Mouse (Mus musculus) lung, postnatal 0 days (tissue): Measurements from ENCODE around the gene Lcn12. TPM values are rescaled to one million over a fixed set of nuclear protein-coding genes. Genes with fewer than 3 reads are reported as not detected.

Experiments used
- ATAC-seq: fragments of 200-750 bp; cut with Nextera tagmentation; 2 replicates; pipeline ENCODE4 v1.8.0; 2017; ENCODE audit warnings: moderate library complexity
- DNase-seq: peaks from one replicate; pipeline ENCODE4 v3.0.0-alpha.2; 2016; ENCODE audit warnings: low spot score
- H3K27ac ChIP-seq: fragments of 300-500 bp; sonication (generic); 2 replicates; pipeline ENCODE4 v1.5.1; 2014; ENCODE audit warnings: antibody characterized with exemption, mild to moderate bottlenecking, low read length, mixed read lengths
- H3K27me3 ChIP-seq: fragments of 300-500 bp; sonication (generic); replicated peaks from 2 replicates; pipeline ENCODE4 v1.6.1; 2014; ENCODE audit warnings: low read length, mixed read lengths; ENCODE audit not compliant: insufficient read depth
- H3K36me3 ChIP-seq: fragments of 300-500 bp; sonication (generic); 2 replicates; pipeline ENCODE4 v1.6.1; 2014; ENCODE audit warnings: low read length, mixed read lengths; ENCODE audit not compliant: insufficient read depth
- H3K4me1 ChIP-seq: fragments of 300-500 bp; sonication (generic); 2 replicates; pipeline ENCODE4 v1.6.1; 2014; ENCODE audit warnings: antibody characterized with exemption, low read depth, low read length, mixed read lengths; ENCODE audit not compliant: insufficient read depth
- H3K4me2 ChIP-seq: fragments of 300-500 bp; sonication (generic); replicated peaks from 2 replicates; pipeline ENCODE4 v1.6.1; 2014; ENCODE audit warnings: low read depth, mild to moderate bottlenecking, low read length, moderate library complexity, mixed read lengths
- H3K4me3 ChIP-seq: fragments of 300-500 bp; sonication (generic); 2 replicates; pipeline ENCODE4 v1.5.1; 2014; ENCODE audit warnings: low read depth, low read length
- H3K9ac ChIP-seq: fragments of 300-500 bp; sonication (generic); replicated peaks from 2 replicates; pipeline ENCODE4 v1.6.1; 2014; ENCODE audit warnings: low read depth, mild to moderate bottlenecking
- H3K9me3 ChIP-seq: fragments of 300-500 bp; sonication (generic); 2 replicates; pipeline ENCODE4 v1.6.1; 2016; ENCODE audit warnings: low read length, mixed read lengths
- CTCF ChIP-seq: IDR thresholded peaks from 2 replicates; pipeline ENCODE4 v1.5.1; 2016; ENCODE audit warnings: antibody characterized with exemption, mild to moderate bottlenecking
- EP300 ChIP-seq: IDR thresholded peaks from 2 replicates; pipeline ENCODE4 v1.6.1; 2016; ENCODE audit warnings: antibody characterized with exemption, mild to moderate bottlenecking, control low read depth
- whole genome bisulfite sequencing: fragments of 180-500 bp; shearing (Covaris S2); extraction: QIAGEN DNeasy Blood & Tissue Kit; methylation state at CpG from one replicate; pipeline ENCODE4 v1.1.7; 2014; 5-methylcytosine and 5-hydroxymethylcytosine counted together
- polyA plus RNA-seq: library from polyadenylated mRNA; unstranded; fragments of >200 nt; fragmentation: Nextera tagmentation; extraction: Ambion mirVana; gene quantifications from 2 replicates; pipeline ENCODE4 v1.2.1, GENCODE M21; 2015

Gene Lcn12
- polyA plus RNA-seq, 1 experiment from 2014 or later, result not detected

DNA sequence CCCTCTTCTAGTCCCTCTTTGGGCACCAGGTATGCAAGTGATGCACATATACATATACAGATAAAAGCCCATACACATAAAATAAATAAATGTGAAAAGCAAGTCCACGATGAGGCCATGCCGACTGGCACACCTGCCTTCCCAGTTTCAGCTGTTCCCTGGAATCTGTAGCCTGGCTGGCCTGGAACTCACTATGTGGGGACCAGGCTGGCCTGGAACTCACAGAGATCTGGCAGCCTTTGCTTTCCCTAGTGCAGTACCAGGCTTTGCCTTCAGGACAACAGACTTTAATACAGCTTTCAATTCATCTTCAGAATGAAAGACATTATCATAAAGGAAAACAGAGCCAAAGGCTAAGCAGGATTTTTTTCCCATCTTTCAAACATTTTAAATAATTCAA, 40.0 kb upstream of the Lcn12 start:
- DNase-seq (no peak), ATAC-seq (no peak)
- H3K36me3 ChIP-seq, result peaks cover 24% of the 10 kb centered on the region
- 90% methylated on average over 2 of the region's 2 CpGs for WGBS
- no peak overlapping the region for H3K27ac ChIP-seq
- no peak overlapping the region for H3K9ac ChIP-seq
- no peaks in the 10 kb centered on the region for H3K27me3 ChIP-seq
- H3K4me3 ChIP-seq, result no peak overlapping the region
- H3K9me3 ChIP-seq, result no peaks in the 10 kb centered on the region
- H3K4me1 ChIP-seq, result no peaks in the 10 kb centered on the region
- TF ChIP-seq CTCF (no peak), EP300 (no peak)
- no peak overlapping the region for H3K4me2 ChIP-seq

DNA sequence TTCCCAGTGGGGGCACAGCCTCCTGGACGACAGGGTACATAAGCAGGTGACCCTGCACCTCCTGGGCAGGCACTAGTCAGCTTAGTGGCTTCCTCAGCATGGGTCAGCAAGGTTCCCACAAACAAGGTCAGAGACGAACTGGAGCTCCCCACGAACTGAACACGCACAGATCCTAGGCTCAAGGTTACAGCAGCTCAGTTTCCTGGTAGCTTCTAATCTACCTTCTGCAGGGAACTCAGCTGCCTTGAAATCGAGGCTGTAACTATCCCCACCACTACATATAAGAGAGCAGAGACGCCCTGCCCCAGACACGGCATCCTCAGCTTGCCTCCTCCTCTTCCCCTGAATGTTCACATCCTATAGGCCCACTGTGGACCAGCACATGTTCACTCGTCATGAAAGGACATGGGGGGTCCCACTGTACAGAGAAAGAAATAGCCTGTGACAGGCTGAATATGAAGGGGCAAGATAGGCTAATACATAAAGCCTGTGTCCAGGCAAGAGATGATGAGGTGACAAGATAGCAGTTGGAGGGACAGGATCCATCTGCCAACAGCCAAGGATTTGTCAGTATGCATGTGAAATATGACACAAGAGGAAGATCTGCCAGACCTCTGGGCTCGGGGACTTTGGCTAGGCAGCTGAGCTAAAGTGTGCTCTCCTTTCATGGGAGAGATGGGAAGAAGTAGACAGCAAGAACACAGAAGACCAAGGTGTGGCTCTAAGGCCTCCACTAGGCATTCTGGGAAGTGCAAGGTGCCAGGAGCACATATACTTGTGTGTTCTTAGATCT, 33.0 kb upstream of the Lcn12 start:
- Histone ChIP-seq H3K27me3 (no peaks in the 10 kb centered on the region), H3K4me2 (no peak overlapping the region), H3K27ac (no peak overlapping the region), H3K9ac (no peak overlapping the region), H3K36me3 (peaks cover 44% of the 10 kb centered on the region), H3K4me3 (no peak overlapping the region), H3K4me1 (no peaks in the 10 kb centered on the region), H3K9me3 (no peaks in the 10 kb centered on the region)
- TF ChIP-seq EP300 (no peak), CTCF (no peak)
- WGBS, result 82% methylated on average over 9 of the region's 9 CpGs
- DNase-seq (no peak), ATAC-seq (no peak)

DNA sequence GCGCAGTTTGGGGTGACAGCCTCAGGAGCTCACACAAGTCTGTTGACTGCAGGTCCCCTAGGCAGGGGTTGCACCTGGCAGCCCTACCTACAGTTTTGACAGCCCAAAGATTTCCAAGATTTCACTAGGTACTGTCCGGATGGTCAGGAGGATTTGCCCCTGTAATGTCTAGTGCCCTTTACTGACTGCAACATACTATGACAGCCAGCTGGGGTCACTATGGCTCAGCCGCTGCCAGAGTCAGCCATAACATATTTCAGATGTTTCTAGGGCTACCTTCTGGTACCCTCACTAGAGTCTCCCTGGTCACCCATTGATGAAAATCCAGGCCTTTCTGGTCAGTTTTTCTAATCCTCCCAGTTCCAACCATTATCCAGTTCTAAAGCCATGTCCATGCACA, 16.2 kb upstream of the Lcn12 start:
- H3K27ac ChIP-seq, result no peak overlapping the region
- TF ChIP-seq CTCF, result peak; percentile 58
- TF ChIP-seq EP300, result no peak
- no peaks in the 10 kb centered on the region for H3K36me3 ChIP-seq
- H3K4me1 ChIP-seq, result no peaks in the 10 kb centered on the region
- H3K27me3 ChIP-seq, result no peaks in the 10 kb centered on the region
- ATAC-seq (no peak), DNase-seq (no peak)
- no peak overlapping the region for H3K4me3 ChIP-seq
- H3K9me3 ChIP-seq, result no peaks in the 10 kb centered on the region
- H3K4me2 ChIP-seq, result no peak overlapping the region
- no peak overlapping the region for H3K9ac ChIP-seq
- 63% methylated on average over 3 of the region's 3 CpGs for WGBS

DNA sequence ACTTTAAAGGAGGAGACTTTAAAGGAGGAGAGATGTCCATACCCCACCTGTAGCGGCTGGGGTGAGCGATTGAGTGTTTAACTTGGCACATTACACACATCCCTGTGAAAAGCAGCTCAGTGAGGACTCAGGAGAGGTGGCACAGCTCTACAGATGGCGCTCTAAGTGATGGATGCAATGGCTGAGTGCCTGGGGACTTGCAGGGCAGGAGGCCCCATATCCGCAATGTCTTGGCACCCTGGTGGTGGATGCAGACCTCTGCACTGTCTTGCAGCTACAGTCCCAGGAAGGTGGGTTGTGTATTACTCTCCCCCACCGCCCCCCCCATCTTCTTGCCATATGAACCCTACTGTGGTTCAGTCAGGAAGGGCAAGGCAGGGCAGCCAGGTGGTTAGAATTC, 13.3 kb upstream of the Lcn12 start:
- Histone ChIP-seq H3K9me3 (no peaks in the 10 kb centered on the region), H3K27me3 (no peaks in the 10 kb centered on the region), H3K9ac (no peak overlapping the region), H3K4me3 (no peak overlapping the region), H3K4me2 (no peak overlapping the region), H3K4me1 (no peaks in the 10 kb centered on the region; the same call in 1 of the 2 replicates), H3K27ac (no peak overlapping the region), H3K36me3 (no peaks in the 10 kb centered on the region)
- peak; percentile 61 for DNase-seq
- ATAC-seq, result peak; percentile 73
- peak; percentile 65 for TF ChIP-seq CTCF
- no peak for TF ChIP-seq EP300
- 35% methylated on average over 5 of the region's 5 CpGs for WGBS

DNA sequence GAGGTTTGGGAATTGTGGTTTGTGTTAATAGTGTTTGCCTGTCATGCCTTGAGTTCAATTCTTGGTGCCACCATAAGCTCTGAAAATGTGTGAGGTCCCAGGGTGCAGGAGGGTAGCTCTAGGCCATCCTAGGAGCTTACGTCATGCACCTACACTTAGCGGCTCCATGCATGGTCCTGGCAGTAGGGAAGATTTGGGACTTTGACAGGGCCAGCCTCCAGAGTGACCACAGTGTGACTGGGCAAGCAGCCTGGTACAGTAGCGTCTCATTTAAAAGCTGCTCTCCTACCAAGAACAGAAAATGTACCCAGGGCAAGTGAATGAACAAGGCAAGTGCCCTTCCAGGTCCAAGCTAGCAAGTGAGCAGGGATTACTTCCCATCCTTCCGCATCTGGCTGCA, 12.1 kb upstream of the Lcn12 start:
- H3K4me2 ChIP-seq, result no peak overlapping the region
- no peak overlapping the region for H3K27ac ChIP-seq
- H3K27me3 ChIP-seq, result no peaks in the 10 kb centered on the region
- H3K36me3 ChIP-seq, result no peaks in the 10 kb centered on the region
- ATAC-seq (no peak), DNase-seq (no peak)
- no peak overlapping the region for H3K4me3 ChIP-seq
- no peak overlapping the region for H3K9ac ChIP-seq
- no peaks in the 10 kb centered on the region for H3K9me3 ChIP-seq
- TF ChIP-seq EP300, result no peak
- peaks cover 7% of the 10 kb centered on the region; the same call in 1 of the 2 replicates for H3K4me1 ChIP-seq
- 93% methylated on average over 4 of the region's 4 CpGs for WGBS

DNA sequence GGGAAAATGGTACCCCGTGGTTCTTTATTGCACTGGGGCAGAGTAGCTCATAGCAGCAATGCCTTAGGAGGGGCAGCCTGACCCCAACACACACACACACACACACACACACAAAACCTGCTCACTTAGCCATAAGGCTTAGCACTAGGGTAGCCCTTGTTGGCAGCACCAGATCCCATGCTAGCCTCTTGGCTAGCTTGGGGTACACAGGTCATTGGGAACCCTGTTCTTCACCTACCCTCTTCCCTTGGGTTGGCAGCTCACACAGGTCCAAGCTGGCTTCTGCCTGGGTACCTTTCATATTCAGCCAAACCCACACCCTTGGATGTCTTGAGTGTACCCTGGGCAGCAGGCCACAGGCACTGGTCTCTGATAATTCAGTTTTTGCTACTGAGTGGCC, 11.3 kb upstream of the Lcn12 start:
- DNase-seq (no peak), ATAC-seq (no peak)
- Histone ChIP-seq H3K27me3 (no peaks in the 10 kb centered on the region), H3K9me3 (no peaks in the 10 kb centered on the region), H3K9ac (no peak overlapping the region), H3K4me3 (no peak overlapping the region), H3K4me1 (peaks cover 10% of the 10 kb centered on the region; the same call in 1 of the 2 replicates), H3K27ac (no peak overlapping the region), H3K36me3 (no peaks in the 10 kb centered on the region), H3K4me2 (no peak overlapping the region)
- WGBS, result 80% methylated on average over 1 of the region's 1 CpGs
- TF ChIP-seq CTCF, result no peak
- TF ChIP-seq EP300, result no peak

DNA sequence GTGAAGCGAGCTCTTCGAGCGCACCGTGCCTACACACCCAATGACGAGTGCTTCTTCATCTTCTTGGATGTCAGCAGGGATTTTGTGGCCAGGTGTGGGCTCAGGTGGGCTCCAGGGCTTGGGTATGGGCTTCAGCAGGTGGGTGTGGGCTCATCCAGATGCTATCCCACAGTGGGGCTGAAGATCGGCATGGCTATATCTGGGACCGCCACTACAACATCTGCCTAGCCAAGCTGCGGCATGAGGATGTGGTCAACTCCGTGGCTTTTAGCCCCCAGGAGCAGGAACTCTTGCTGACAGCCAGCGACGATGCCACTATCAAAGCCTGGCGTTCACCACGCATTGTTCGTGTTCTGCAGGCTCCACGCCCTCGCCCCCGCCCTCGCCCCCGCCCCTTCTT, 10.8 kb upstream of the Lcn12 start:
- Histone ChIP-seq H3K4me1 (peaks cover 12% of the 10 kb centered on the region; the same call in 1 of the 2 replicates), H3K4me2 (no peak overlapping the region), H3K36me3 (no peaks in the 10 kb centered on the region), H3K27me3 (no peaks in the 10 kb centered on the region), H3K27ac (no peak overlapping the region), H3K9ac (no peak overlapping the region), H3K9me3 (no peaks in the 10 kb centered on the region), H3K4me3 (no peak overlapping the region)
- no peak for ATAC-seq
- 94% methylated on average over 19 of the region's 19 CpGs for WGBS
- TF ChIP-seq CTCF (no peak), EP300 (no peak)
- DNase-seq, result no peak
